Mouse (Mus musculus): ENCODE measurements at regions not wholly inside any gene's neighbourhood (a gene's known extent, or its start where the extent isn't known, plus 50 kb on each side); places are given as distances from the start of the nearest gene placed in this dataset.

- no peak for ATAC-seq (replicated peaks; ENCODE audit: low read depth, poor library complexity, severe bottlenecking)
These were observed 75.6 kb upstream of the Fbxl17 start for GRCm38 (mm10) chr17:63575316-63576007.

DNA sequence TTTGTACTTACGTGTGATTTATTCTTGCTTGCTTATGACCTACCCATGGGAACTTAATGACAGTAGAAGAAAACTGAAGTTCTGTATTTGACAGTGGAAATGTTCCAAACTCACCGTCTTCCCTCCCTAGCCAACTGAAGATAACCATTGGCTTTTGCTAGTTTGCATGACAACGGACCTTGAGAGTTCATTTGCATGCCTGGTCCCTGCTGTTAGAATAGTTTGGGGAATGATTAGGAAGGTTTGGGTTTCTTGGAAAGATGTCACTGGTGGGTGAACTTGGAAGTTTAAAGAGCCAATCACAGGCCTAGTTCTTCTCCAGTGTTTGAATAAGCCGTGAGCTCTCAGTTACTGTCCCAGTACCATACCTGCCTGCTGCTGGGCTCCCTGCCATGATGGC, 83.1 kb upstream of the Fbxl17 start:
- ATAC-seq (replicated peaks; ENCODE audit: low read depth, poor library complexity, severe bottlenecking): no peak

- ATAC-seq (replicated peaks; ENCODE audit: low read depth, poor library complexity, severe bottlenecking): no peak
These were observed 107.4 kb upstream of the Fbxl17 start for GRCm38 (mm10) chr17:63607021-63607751.

DNA sequence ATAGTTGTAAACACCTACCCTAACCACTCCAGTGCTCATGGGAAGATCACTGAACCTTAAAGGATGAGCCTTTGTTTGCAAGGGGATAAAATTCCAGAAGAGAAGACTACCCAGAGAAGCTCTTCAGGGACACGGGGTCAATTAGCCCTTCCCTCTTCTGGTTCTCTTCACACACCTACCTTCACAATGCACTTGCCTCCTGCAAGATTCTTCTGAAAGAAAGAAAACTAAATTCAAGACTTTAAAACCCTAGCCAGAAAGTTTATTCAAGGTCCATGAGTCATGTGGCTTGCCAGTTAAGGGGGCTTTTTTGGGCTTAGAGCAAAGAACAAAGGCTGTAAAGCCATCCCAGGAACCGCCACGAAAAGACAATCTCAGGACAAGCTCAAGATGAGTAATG, 122.9 kb upstream of the Fbxl17 start:
- ATAC-seq (replicated peaks; ENCODE audit: low read depth, poor library complexity, severe bottlenecking): no peak

DNA sequence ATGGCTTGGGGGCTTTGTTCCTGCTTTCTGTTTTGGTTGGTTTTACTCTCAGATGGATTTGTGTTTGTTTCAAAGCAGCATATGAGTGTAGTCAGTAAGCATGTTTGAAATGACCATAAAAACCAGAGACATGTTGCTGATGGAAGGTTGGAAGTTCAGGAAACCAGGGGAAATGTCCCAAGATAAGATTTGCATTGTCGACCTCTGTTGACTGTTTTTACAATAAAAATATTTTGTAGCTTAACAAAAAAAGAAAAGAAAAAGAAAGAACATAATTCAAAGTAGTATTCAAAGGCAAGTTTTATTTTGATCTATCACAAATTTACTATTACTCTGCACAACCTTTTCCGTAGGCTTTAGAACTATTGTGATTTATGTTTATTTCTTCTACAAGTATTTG, 137.8 kb upstream of the Fbxl17 start:
- ATAC-seq (replicated peaks; ENCODE audit: low read depth, poor library complexity, severe bottlenecking): no peak

GRCm38 (mm10) chr17:63644390-63644789, 144.6 kb upstream of the Fbxl17 start:
- ATAC-seq (replicated peaks; ENCODE audit: low read depth, poor library complexity, severe bottlenecking): no peak

GRCm38 (mm10) chr17:63657687-63658086, 157.9 kb upstream of the Fbxl17 start:
- no peak for ATAC-seq (replicated peaks; ENCODE audit: low read depth, poor library complexity, severe bottlenecking)

GRCm38 (mm10) chr17:63660841-63661481, 161.1 kb upstream of the Fbxl17 start:
- ATAC-seq (replicated peaks; ENCODE audit: low read depth, poor library complexity, severe bottlenecking): no peak

- ATAC-seq (replicated peaks; ENCODE audit: low read depth, poor library complexity, severe bottlenecking): no peak
These were observed 161.8 kb upstream of the Fbxl17 start for GRCm38 (mm10) chr17:63661584-63661983.

- ATAC-seq (replicated peaks; ENCODE audit: low read depth, poor library complexity, severe bottlenecking): no peak
These were observed 162.4 kb upstream of the Fbxl17 start for GRCm38 (mm10) chr17:63662251-63662650.

DNA sequence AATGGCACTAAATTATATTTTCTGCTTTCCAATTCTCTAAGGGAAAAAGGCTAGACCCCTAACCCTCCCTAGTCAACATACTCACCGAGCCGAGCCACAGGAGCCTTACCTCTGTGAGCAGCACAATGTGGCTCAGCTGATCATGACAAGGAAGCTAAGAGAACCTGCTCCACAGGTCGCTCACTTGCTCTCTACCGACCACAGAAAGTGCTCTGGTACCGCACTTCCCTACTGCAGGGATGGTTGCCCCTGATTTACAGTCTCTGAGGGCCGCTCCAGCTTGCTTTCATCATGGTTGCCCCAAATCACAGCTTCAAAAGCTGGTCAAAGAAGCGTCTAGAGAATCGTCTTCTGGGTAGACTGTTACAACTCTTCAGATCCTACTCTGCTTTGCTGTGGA, 177.0 kb upstream of the Fbxl17 start:
- no peak for ATAC-seq (replicated peaks; ENCODE audit: low read depth, poor library complexity, severe bottlenecking)

DNA sequence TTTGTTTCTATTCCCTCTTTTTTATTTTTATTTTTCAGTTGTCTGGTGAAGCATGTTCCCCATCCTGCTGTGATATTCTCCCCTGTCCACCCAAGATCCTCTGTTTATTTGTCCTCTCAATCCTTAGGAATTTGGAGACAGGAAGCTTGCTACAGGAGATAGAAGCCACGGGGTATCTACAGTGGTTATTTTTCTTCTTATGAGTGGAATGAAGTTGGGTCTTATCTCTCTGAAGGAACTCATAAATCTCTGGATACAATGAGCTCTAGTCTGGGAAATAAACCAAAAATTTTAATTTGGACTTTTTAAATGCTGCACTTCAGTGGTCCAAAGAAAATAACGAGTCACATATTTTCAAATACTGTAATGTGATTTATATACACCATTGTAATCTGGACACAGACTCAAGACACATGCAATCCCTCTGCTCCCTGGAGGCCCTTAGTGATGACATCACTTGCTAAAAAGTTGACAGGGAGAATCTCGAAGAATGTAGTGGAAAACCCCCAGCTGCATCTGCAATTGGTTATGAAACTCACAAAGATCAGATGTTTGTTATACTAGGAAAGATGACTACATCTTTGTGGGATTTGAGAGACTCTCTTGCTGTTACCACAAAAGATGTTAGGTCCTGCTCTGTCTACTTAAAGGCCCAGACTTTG, 178.3 kb upstream of the Fbxl17 start:
- no peak for ATAC-seq (replicated peaks; ENCODE audit: low read depth, poor library complexity, severe bottlenecking)

GRCm38 (mm10) chr17:63680479-63680878, 180.7 kb upstream of the Fbxl17 start:
- no peak for ATAC-seq (replicated peaks; ENCODE audit: low read depth, poor library complexity, severe bottlenecking)

GRCm38 (mm10) chr17:63683345-63683744, 179.5 kb upstream of the Fer start:
- no peak for ATAC-seq (replicated peaks; ENCODE audit: low read depth, poor library complexity, severe bottlenecking)

- no peak for ATAC-seq (replicated peaks; ENCODE audit: low read depth, poor library complexity, severe bottlenecking)
These were observed 178.8 kb upstream of the Fer start for GRCm38 (mm10) chr17:63684026-63684425.

GRCm38 (mm10) chr17:63685956-63686355, 176.9 kb upstream of the Fer start:
- no peak for ATAC-seq (replicated peaks; ENCODE audit: low read depth, poor library complexity, severe bottlenecking)

DNA sequence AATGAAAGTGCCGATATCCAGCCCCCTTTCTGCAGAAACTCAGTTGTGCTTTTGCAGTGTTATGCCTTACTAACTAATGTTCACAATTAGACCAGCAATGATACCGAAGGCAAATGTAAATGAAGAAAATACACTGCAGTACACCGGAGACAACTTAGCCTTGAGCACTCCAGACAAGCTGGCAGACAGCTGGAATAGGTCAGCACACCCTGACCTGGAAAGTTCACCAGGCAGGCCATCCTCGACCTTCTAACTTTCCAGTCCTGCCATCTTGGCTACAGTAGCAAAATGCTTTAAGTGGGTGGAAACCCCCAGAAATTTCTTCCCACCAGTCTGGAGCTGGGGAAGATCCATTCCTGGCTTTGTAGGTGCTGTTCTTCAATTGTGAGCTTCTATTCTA, 176.5 kb upstream of the Fer start:
- ATAC-seq (replicated peaks; ENCODE audit: low read depth, poor library complexity, severe bottlenecking): no peak

GRCm38 (mm10) chr17:63689291-63689690, 173.6 kb upstream of the Fer start:
- ATAC-seq (replicated peaks; ENCODE audit: low read depth, poor library complexity, severe bottlenecking): no peak

DNA sequence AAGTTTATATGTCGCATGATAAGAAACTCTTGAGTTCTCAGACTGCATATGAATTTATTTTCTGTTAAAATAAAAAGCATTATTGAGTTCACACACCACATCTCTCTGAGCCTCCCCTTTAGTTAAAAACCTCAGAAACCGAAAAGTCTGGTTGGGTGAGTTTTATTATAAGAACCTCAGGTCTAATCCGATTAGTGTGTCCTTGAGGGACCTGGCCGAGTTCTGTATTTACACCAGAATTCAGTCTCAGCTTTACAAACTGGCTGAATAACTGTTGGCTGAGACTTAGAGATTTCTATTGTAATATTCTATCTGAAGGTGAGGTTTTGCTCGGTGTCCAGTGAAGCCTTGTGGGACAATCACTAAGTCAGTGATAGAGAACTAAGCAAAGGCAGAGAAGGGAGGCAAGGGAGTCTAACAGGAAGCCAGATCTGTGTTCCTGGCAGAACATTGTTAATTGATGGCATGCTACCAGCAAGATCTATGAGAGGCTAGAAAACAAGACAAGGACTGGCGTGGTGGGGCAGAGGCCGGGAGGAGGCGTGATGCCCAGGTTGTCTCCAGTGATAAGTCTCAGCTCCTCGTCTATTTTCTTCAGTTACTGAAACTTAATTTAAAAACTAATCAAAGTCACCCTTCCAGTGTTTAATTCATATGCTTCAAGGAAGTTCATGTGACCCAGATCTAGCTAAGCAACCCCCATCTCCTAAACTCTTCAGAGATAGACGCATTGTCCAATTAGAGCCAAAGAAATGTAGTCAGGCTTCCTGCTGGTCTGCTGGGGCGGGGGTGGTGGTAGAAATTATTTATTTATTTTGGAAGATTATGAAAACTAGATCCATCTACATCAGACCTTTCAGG, 171.8 kb upstream of the Fer start:
- no peak for ATAC-seq (replicated peaks; ENCODE audit: low read depth, poor library complexity, severe bottlenecking)

GRCm38 (mm10) chr17:63691690-63691968, 171.2 kb upstream of the Fer start:
- ATAC-seq (replicated peaks; ENCODE audit: low read depth, poor library complexity, severe bottlenecking): no peak
